Mouse (Mus musculus): Measurements from ENCODE around the gene E130308A19Rik. TPM values are rescaled to one million over a fixed set of nuclear protein-coding genes. Genes with fewer than 3 reads are reported as not detected.

Gene E130308A19Rik
- total and polyA plus RNA-seq, 3 experiments, result 2.4 to 3.4 (median 3.1) TPM

GRCm38 (mm10) chr4:59646020-59646696, 20.1 kb downstream of the E130308A19Rik start:
- no peaks in the 10 kb centered on the region for H3K9me3 ChIP-seq (replicated peaks; ENCODE audit: low read length)
- H3K79me2 ChIP-seq (replicated peaks; ENCODE audit: control insufficient read depth, extremely low read depth, insufficient read depth, poor library complexity, severe bottlenecking), result no peaks in the 10 kb centered on the region
- no peak overlapping the region for H3K4me3 ChIP-seq (replicated peaks in 1 of 3; ENCODE audit: low read depth in 2 of 3, low read length in 2 of 3, poor library complexity in 1 of 3)
- no peak for DNase-seq (ENCODE audit: extremely low read depth)
- H3K4me2 ChIP-seq (ENCODE audit: insufficient read depth, low read depth, poor library complexity, severe bottlenecking), result no peak overlapping the region
- H3K27ac ChIP-seq (ENCODE audit: insufficient read depth, low read depth), result no peak overlapping the region
- no peak overlapping the region for H3K9ac ChIP-seq (ENCODE audit: insufficient read depth, low read depth)
- H3K4me1 ChIP-seq (ENCODE audit: control insufficient read depth in 1 of 2, insufficient read depth in 2 of 2), result no peaks in the 10 kb centered on the region
- H3K27me3 ChIP-seq (replicated peaks), result no peaks in the 10 kb centered on the region
- H3K36me3 ChIP-seq (replicated peaks in 1 of 2; ENCODE audit: control insufficient read depth in 1 of 2, insufficient read depth in 1 of 2, low read length in 1 of 2), result no peaks in the 10 kb centered on the region
- TF ChIP-seq JUN (IDR thresholded peaks at IDR 0.05; ENCODE audit: insufficient read depth, low read depth, low read length) (no peak), NELFE (IDR thresholded peaks at IDR 0.05; ENCODE audit: low read depth, low read length) (no peak), EP300 (IDR thresholded peaks at IDR 0.05; ENCODE audit: low read length) (no peak), BHLHE40 (IDR thresholded peaks at IDR 0.05; ENCODE audit: low read depth, low read length) (no peak), ZNF384 (IDR thresholded peaks at IDR 0.05; ENCODE audit: low read depth, low read length) (no peak), CHD2 (IDR thresholded peaks at IDR 0.05; ENCODE audit: low read length) (no peak), ZMIZ1 (IDR thresholded peaks at IDR 0.05; ENCODE audit: low read depth, low read length) (no peak), PAX5 (IDR thresholded peaks at IDR 0.05; ENCODE audit: low read length) (no peak)
- dilution Hi-C loops (cut with MboI; ENCODE audit: extremely low pct_ligation_motif_present, extremely low pct_unique_long_range_greater_than_20kb, low sequenced_read_pairs) (no loop called here), in situ Hi-C loops (cut with MboI; ENCODE audit: low pct_ligation_motif_present, low pct_unique_long_range_greater_than_20kb, low sequenced_read_pairs) (no loop called here)

- Histone ChIP-seq H3K36me3 (replicated peaks in 1 of 2; ENCODE audit: control insufficient read depth in 1 of 2, insufficient read depth in 1 of 2, low read length in 1 of 2) (no peaks in the 10 kb centered on the region), H3K9me3 (replicated peaks; ENCODE audit: low read length) (no peaks in the 10 kb centered on the region), H3K9ac (ENCODE audit: insufficient read depth, low read depth) (no peak overlapping the region), H3K4me2 (ENCODE audit: insufficient read depth, low read depth, poor library complexity, severe bottlenecking) (no peak overlapping the region), H3K27ac (ENCODE audit: insufficient read depth, low read depth) (no peak overlapping the region), H3K79me2 (replicated peaks; ENCODE audit: control insufficient read depth, extremely low read depth, insufficient read depth, poor library complexity, severe bottlenecking) (no peaks in the 10 kb centered on the region), H3K4me3 (replicated peaks in 1 of 3; ENCODE audit: low read depth in 2 of 3, low read length in 2 of 3, poor library complexity in 1 of 3) (no peak overlapping the region), H3K27me3 (replicated peaks) (no peaks in the 10 kb centered on the region), H3K4me1 (ENCODE audit: control insufficient read depth in 1 of 2, insufficient read depth in 2 of 2) (peaks cover 0 to 17% of the 10 kb centered on the region in 2 experiments; a peak in 2 of 4 replicates)
- dilution Hi-C loops (cut with MboI; ENCODE audit: extremely low pct_ligation_motif_present, extremely low pct_unique_long_range_greater_than_20kb, low sequenced_read_pairs), result no loop called here
- in situ Hi-C loops (cut with MboI; ENCODE audit: low pct_ligation_motif_present, low pct_unique_long_range_greater_than_20kb, low sequenced_read_pairs), result no loop called here
- TF ChIP-seq E2F4 (IDR thresholded peaks at IDR 0.05; ENCODE audit: insufficient replicate concordance, low read depth, low read length), result no peak
- no peak for TF ChIP-seq MAFK (IDR thresholded peaks at IDR 0.05; ENCODE audit: insufficient replicate concordance, low read length)
- no peak for TF ChIP-seq JUND (conservative IDR thresholded peaks at IDR 0.05; ENCODE audit: low read depth, low read length)
- TF ChIP-seq BHLHE40 (IDR thresholded peaks at IDR 0.05; ENCODE audit: low read depth, low read length), result no peak
- TF ChIP-seq CTCF (conservative IDR thresholded peaks at IDR 0.05 in 1 of 2, IDR thresholded peaks at IDR 0.05 in 1 of 2; ENCODE audit: low read depth in 2 of 2, low read length in 2 of 2), result no peak
- no peak for TF ChIP-seq ETS1 (conservative IDR thresholded peaks at IDR 0.05; ENCODE audit: low read depth, low read length)
- TF ChIP-seq SMC3 (IDR thresholded peaks at IDR 0.05; ENCODE audit: low read depth, low read length), result no peak
- TF ChIP-seq EP300 (IDR thresholded peaks at IDR 0.05; ENCODE audit: low read length), result no peak
- TF ChIP-seq GABPA (IDR thresholded peaks at IDR 0.05; ENCODE audit: insufficient replicate concordance, low read depth, low read length), result no peak
- no peak for TF ChIP-seq TCF12 (IDR thresholded peaks at IDR 0.05; ENCODE audit: low read depth, low read length)
- no peak for TF ChIP-seq SIN3A (IDR thresholded peaks at IDR 0.05; ENCODE audit: low read length)
- TF ChIP-seq USF1 (IDR thresholded peaks at IDR 0.05; ENCODE audit: low read depth, low read length), result no peak
- no peak for TF ChIP-seq NELFE (IDR thresholded peaks at IDR 0.05; ENCODE audit: low read depth, low read length)
- TF ChIP-seq ELF1 (IDR thresholded peaks at IDR 0.05; ENCODE audit: low read depth, low read length), result no peak
- no peak for DNase-seq (ENCODE audit: extremely low read depth)
Measured at GRCm38 (mm10) chr4:59649119-59649518, 23.1 kb downstream of the E130308A19Rik start.

Measured in CH12.LX (cell line).